Mouse (Mus musculus) intestine, embryonic 16.5 days (tissue): Measurements from ENCODE around the gene Gm45837. TPM values are rescaled to one million over a fixed set of nuclear protein-coding genes. Genes with fewer than 3 reads are reported as not detected.

ENCODE experiments used
- ATAC-seq: fragments of 200-750 bp; cut with Nextera tagmentation; 2 replicates; pipeline ENCODE4 v1.8.0; 2017; ENCODE audit warnings: moderate TSS enrichment, moderate library complexity
- H3K27ac ChIP-seq: fragments of 300-500 bp; sonication (generic); 2 replicates; pipeline ENCODE4 v1.5.1; 2014; ENCODE audit warnings: mild to moderate bottlenecking, low read length
- H3K27me3 ChIP-seq: fragments of 300-500 bp; sonication (generic); replicated peaks from 2 replicates; pipeline ENCODE4 v1.6.1; 2014; ENCODE audit warnings: low read length, control low read depth, mixed read lengths; ENCODE audit not compliant: control insufficient read depth, insufficient read depth
- H3K36me3 ChIP-seq: fragments of 300-500 bp; sonication (generic); 2 replicates; pipeline ENCODE4 v1.6.1; 2014; ENCODE audit warnings: low read length, control low read depth; ENCODE audit not compliant: control insufficient read depth, insufficient read depth
- H3K4me1 ChIP-seq: fragments of 300-500 bp; sonication (generic); 2 replicates; pipeline ENCODE4 v1.6.1; 2014; ENCODE audit warnings: low read length, control low read depth, mixed read lengths; ENCODE audit not compliant: control insufficient read depth, insufficient read depth
- H3K4me2 ChIP-seq: fragments of 300-500 bp; sonication (generic); 2 replicates; pipeline ENCODE4 v1.6.1; 2014; ENCODE audit warnings: low read depth, low read length, control low read depth
- H3K4me3 ChIP-seq: fragments of 300-500 bp; sonication (generic); 2 replicates; pipeline ENCODE4 v1.5.1; 2014; ENCODE audit warnings: mild to moderate bottlenecking, low read length
- H3K9ac ChIP-seq: fragments of 300-500 bp; sonication (generic); 2 replicates; pipeline ENCODE4 v1.6.1; 2014; ENCODE audit warnings: low read depth, low read length
- H3K9me3 ChIP-seq: fragments of 300-500 bp; sonication (generic); 2 replicates; pipeline ENCODE4 v1.6.1; 2016; ENCODE audit warnings: low read length, control low read depth; ENCODE audit not compliant: control insufficient read depth
- WGBS: fragments of 180-500 bp; shearing (Covaris S2); extraction: QIAGEN DNeasy Blood & Tissue Kit; methylation state at CpG from one replicate; pipeline ENCODE4 v1.1.7; 2014; 5-methylcytosine and 5-hydroxymethylcytosine counted together
- polyA plus RNA-seq: library from polyadenylated mRNA; unstranded; fragments of >200 nt; fragmentation: Nextera tagmentation; extraction: Ambion mirVana; gene quantifications from 2 replicates; pipeline ENCODE4 v1.2.1, GENCODE M21; 2015

The Gm45837 gene
- polyA plus RNA-seq, 1 experiment from 2014 or later = not detected

GRCm38 (mm10) chr7:101538141-101538933, 127.7 kb downstream of the Gm45837 start:
- H3K27me3 ChIP-seq = no peaks in the 10 kb centered on the region; the same call in 1 of the 2 replicates
- H3K4me1 ChIP-seq = peaks cover 6% of the 10 kb centered on the region; the same call in 1 of the 2 replicates
- no peaks in the 10 kb centered on the region for H3K9me3 ChIP-seq
- H3K4me3 ChIP-seq = no peak overlapping the region
- H3K27ac ChIP-seq = no peak overlapping the region
- 35% methylated on average over 14 of the region's 14 CpGs for WGBS
- no peaks in the 10 kb centered on the region for H3K36me3 ChIP-seq
- ATAC-seq = no peak
- no peak overlapping the region for H3K9ac ChIP-seq
- H3K4me2 ChIP-seq = no peak overlapping the region

- no peaks in the 10 kb centered on the region; the same call in 1 of the 2 replicates for H3K27me3 ChIP-seq
- no peaks in the 10 kb centered on the region for H3K36me3 ChIP-seq
- ATAC-seq = no peak
- H3K9me3 ChIP-seq = no peaks in the 10 kb centered on the region
- WGBS = 45% methylated on average over 9 of the region's 9 CpGs
- no peak overlapping the region for H3K27ac ChIP-seq
- no peak overlapping the region for H3K9ac ChIP-seq
- H3K4me1 ChIP-seq = peaks cover 6% of the 10 kb centered on the region; the same call in 1 of the 2 replicates
- H3K4me2 ChIP-seq = no peak overlapping the region
- no peak overlapping the region for H3K4me3 ChIP-seq
Measured at GRCm38 (mm10) chr7:101539774-101540173, 129.1 kb downstream of the Gm45837 start.

GRCm38 (mm10) chr7:101540684-101541083, 130.0 kb downstream of the Gm45837 start:
- Histone ChIP-seq H3K9ac (no peak overlapping the region), H3K4me2 (no peak overlapping the region), H3K4me1 (peaks cover 6% of the 10 kb centered on the region; the same call in 1 of the 2 replicates), H3K27me3 (no peaks in the 10 kb centered on the region; the same call in 1 of the 2 replicates), H3K27ac (no peak overlapping the region), H3K36me3 (no peaks in the 10 kb centered on the region), H3K9me3 (no peaks in the 10 kb centered on the region), H3K4me3 (no peak overlapping the region)
- 64% methylated on average over 5 of the region's 5 CpGs for WGBS
- peak; percentile 59; the same call in 1 of the 2 replicates for ATAC-seq

GRCm38 (mm10) chr7:101541132-101541531, 130.4 kb downstream of the Gm45837 start:
- H3K27ac ChIP-seq = no peak overlapping the region
- peak; percentile 75; the same call in 1 of the 2 replicates for ATAC-seq
- 6% methylated on average over 11 of the region's 11 CpGs for WGBS
- H3K4me1 ChIP-seq = peaks cover 6% of the 10 kb centered on the region; the same call in 1 of the 2 replicates
- no peak overlapping the region for H3K4me2 ChIP-seq
- H3K36me3 ChIP-seq = no peaks in the 10 kb centered on the region
- H3K9me3 ChIP-seq = no peaks in the 10 kb centered on the region
- H3K4me3 ChIP-seq = no peak overlapping the region
- no peak overlapping the region for H3K9ac ChIP-seq
- no peaks in the 10 kb centered on the region; the same call in 1 of the 2 replicates for H3K27me3 ChIP-seq

- Histone ChIP-seq H3K27ac (no peak overlapping the region), H3K4me3 (no peak overlapping the region)
- 85% methylated on average over 10 of the region's 10 CpGs for WGBS
Measured at GRCm38 (mm10) chr7:101541734-101542133, 131.0 kb downstream of the Gm45837 start.

GRCm38 (mm10) chr7:101547651-101548050, 137.0 kb downstream of the Gm45837 start:
- Histone ChIP-seq H3K27me3 (no peaks in the 10 kb centered on the region; the same call in 1 of the 2 replicates), H3K9ac (no peak overlapping the region), H3K4me1 (peaks cover 5% of the 10 kb centered on the region), H3K9me3 (no peaks in the 10 kb centered on the region), H3K27ac (no peak overlapping the region), H3K36me3 (no peaks in the 10 kb centered on the region), H3K4me3 (no peak overlapping the region), H3K4me2 (no peak overlapping the region)
- WGBS = 75% methylated on average over 3 of the region's 3 CpGs
- ATAC-seq = no peak

More at GRCm38 (mm10) chr7:101541734-101542133, 131.0 kb downstream of the Gm45837 start:
- H3K9ac ChIP-seq = no peak overlapping the region
- H3K36me3 ChIP-seq = no peaks in the 10 kb centered on the region
- no peak for ATAC-seq
- H3K9me3 ChIP-seq = no peaks in the 10 kb centered on the region
- H3K27me3 ChIP-seq = no peaks in the 10 kb centered on the region; the same call in 1 of the 2 replicates
- no peak overlapping the region for H3K4me2 ChIP-seq
- peaks cover 6% of the 10 kb centered on the region; the same call in 1 of the 2 replicates for H3K4me1 ChIP-seq

- WGBS = 87% methylated on average over 3 of the region's 3 CpGs
- H3K27me3 ChIP-seq = no peaks in the 10 kb centered on the region
- H3K9ac ChIP-seq = no peak overlapping the region
- H3K9me3 ChIP-seq = no peaks in the 10 kb centered on the region
- peaks cover 5% of the 10 kb centered on the region for H3K4me1 ChIP-seq
- no peak overlapping the region for H3K27ac ChIP-seq
- H3K36me3 ChIP-seq = no peaks in the 10 kb centered on the region
- no peak for ATAC-seq
- H3K4me3 ChIP-seq = no peak overlapping the region
- no peak overlapping the region for H3K4me2 ChIP-seq
Measured at GRCm38 (mm10) chr7:101549266-101549665, 138.6 kb downstream of the Gm45837 start.

GRCm38 (mm10) chr7:101550686-101551485, 140.2 kb downstream of the Gm45837 start:
- 46% methylated on average over 7 of the region's 7 CpGs for WGBS

GRCm38 (mm10) chr7:101551530-101551929, 140.8 kb downstream of the Gm45837 start:
- WGBS = 83% methylated on average over 1 of the region's 1 CpGs
- no peaks in the 10 kb centered on the region for H3K9me3 ChIP-seq
- no peaks in the 10 kb centered on the region for H3K36me3 ChIP-seq

More at GRCm38 (mm10) chr7:101550686-101551485, 140.2 kb downstream of the Gm45837 start:
- no peaks in the 10 kb centered on the region for H3K9me3 ChIP-seq
- H3K4me1 ChIP-seq = peaks cover 5% of the 10 kb centered on the region
- no peaks in the 10 kb centered on the region for H3K36me3 ChIP-seq
- ATAC-seq = no peak
- no peak overlapping the region for H3K4me3 ChIP-seq
- no peak overlapping the region for H3K4me2 ChIP-seq
- no peaks in the 10 kb centered on the region for H3K27me3 ChIP-seq
- 0 out of 2 replicates have a peak overlapping the region, but pooled peaks have one; percentile 6 for H3K27ac ChIP-seq
- H3K9ac ChIP-seq = no peak overlapping the region

More at GRCm38 (mm10) chr7:101551530-101551929, 140.8 kb downstream of the Gm45837 start:
- H3K27me3 ChIP-seq = no peaks in the 10 kb centered on the region
- no peak for ATAC-seq
- H3K4me1 ChIP-seq = peaks cover 5% of the 10 kb centered on the region
- no peak overlapping the region for H3K9ac ChIP-seq
- H3K4me2 ChIP-seq = no peak overlapping the region
- 0 out of 2 replicates have a peak overlapping the region, but pooled peaks have one; percentile 6 for H3K27ac ChIP-seq
- H3K4me3 ChIP-seq = no peak overlapping the region
